Mouse (Mus musculus): ENCODE results near the gene Nim1k.
"Not testable (repeated sequence)": the region's sequence is repeated elsewhere in the genome, so short reads cannot be mapped to it uniquely, and the experiment has no call there.

Gene Nim1k

DNA sequence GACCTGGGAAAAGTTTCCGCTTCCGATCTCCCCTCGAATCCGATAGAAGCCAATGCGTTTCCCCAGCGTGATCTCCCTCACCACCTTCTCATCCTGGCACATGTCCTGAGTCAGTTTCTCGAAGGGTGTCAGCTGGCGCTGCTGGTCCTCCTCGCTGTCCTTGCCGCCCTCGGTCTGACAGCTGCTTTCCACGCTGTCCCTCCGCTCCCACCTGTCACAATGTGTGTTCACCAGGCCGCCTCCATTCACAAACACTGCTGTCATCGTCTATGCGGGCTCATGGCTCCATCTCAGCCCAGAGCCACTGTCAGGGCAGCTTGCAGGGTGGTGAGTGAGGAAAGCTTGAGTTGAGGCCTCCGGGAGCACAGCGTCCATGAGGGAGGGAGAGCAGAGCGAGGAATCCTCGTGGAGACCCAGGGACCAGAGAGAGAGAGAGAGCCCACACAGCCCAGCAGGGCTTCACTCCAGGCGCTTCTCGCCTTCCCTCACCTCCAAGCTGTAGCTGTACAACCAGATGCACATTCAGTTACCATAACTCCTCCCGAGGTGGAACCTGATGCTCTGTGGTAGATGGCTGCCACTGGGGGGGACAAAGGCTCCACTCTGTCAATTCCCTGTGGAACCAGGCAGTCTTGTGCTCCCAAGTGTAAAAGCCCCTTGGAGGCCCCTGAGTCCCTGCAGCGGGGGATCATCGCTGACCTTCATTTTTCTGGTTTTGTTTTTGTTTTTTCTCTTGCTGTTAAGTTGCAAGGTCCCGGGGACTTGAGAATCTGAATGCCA is 27.9 kb downstream of the Nim1k start:
- no peak for DNase-seq

- no peak for DNase-seq
These were observed 31.1 kb downstream of the Nim1k start for GRCm38 (mm10) chr13:119724541-119724940.

DNA sequence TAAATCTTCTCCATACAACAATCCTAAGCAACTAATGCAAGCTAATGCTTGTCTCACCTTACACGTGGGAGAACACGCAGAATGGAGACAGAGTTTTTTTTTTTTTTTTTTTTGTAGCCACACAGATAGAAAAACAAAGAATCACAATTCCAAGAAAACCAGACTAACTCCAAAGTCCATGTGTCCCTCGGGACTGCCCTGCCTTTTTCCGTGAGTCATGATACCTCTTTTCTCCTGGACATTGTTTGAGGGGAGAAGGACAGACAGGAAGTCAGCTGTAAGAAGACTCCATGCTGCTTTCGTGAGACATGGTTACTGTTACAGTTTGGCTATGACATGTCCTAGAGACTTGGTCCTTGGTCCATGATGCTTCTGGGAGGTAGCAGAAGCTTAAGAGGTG is 32.3 kb downstream of the Nim1k start:
- no peak for DNase-seq

- DNase-seq, result no peak
These were observed 33.2 kb downstream of the Nim1k start for GRCm38 (mm10) chr13:119722447-119722846.

DNA sequence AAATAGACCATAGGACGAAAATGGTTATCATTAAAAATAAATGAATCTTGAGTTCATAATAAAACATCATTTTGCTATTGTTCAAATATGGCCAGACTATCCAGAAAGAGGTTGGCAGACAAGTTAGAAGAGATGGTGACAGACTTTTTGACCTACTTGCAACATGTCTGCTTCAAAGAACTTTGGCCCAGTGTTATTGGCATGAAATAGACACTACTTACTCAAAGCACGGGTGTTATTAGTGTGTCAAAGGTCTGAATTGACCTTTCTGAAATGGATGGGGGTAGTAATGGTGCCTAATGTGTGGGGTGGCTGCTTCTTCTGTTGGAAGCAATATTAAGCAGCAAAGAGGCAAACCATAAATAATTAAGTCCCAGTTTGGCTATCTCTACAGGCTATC is 39.6 kb downstream of the Nim1k start:
- DNase-seq, result no peak

GRCm38 (mm10) chr13:119713821-119714220 is 41.9 kb downstream of the Nim1k start:
- no peak for DNase-seq

- no peak for DNase-seq
These were observed 42.4 kb downstream of the Nim1k start for GRCm38 (mm10) chr13:119713107-119713787.

- no peak for DNase-seq
These were observed 43.2 kb downstream of the Nim1k start for GRCm38 (mm10) chr13:119712463-119712862.

DNA sequence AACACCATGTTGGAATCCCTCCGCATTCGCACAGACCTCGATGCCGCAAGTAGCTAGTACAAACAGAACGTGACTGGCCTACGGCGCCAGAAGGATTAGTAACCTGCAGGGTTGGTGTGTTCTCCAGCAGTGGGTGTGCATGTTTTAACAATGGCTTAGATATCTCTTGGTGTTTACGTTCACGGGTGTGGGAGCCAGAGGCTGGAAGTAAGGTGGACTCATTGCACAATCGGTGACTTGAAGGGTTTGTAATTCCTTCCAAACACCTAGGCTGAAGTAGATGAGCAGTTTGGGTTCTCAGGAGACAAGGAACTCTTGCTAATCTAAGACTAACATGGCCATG is 45.4 kb downstream of the Nim1k start:
- no peak for DNase-seq

GRCm38 (mm10) chr13:119709388-119710267 is 46.1 kb downstream of the Nim1k start:
- peak; percentile 28 for DNase-seq

DNA sequence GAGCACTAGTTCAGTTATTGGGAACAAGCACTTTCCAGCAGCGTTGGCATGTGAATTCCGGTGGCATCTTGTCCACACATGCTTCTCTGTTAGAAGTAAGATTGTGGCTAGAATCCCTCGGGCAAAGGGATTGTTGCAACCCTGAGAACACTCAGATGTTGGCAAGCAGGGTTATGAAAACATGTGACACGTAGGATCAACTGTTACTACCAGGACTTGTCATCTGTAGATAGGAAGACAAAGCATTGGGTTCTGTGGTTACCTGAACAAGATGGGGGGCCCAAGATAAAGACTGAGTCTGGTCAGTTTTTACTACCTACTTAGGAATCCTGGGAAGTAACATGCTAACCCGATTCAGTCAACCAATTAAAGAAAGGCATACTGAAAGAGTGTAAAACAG is 46.7 kb downstream of the Nim1k start:
- DNase-seq, result no peak

DNA sequence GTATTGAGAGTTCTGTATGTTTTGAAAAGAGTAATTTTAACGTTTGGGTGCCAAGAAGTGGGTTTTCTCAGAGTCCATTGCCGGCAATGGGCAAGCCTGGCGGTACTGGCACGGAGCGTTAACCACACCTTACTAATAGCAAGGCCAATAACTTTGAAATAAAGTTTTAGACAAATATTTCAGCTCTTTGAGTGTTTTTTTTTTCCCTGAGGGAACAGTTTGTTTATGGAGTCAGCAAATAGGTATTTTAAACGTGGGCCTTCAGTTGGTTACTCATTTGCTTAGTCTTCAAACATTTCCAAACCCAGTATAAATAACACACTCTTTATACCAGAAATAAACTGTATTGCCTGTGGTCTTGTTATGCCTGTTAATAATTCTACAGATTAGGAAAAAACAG is 47.8 kb downstream of the Nim1k start:
- DNase-seq, result no peak

- DNase-seq, result peak; percentile 23
These were observed 48.7 kb downstream of the Nim1k start for GRCm38 (mm10) chr13:119706953-119707352.

DNA sequence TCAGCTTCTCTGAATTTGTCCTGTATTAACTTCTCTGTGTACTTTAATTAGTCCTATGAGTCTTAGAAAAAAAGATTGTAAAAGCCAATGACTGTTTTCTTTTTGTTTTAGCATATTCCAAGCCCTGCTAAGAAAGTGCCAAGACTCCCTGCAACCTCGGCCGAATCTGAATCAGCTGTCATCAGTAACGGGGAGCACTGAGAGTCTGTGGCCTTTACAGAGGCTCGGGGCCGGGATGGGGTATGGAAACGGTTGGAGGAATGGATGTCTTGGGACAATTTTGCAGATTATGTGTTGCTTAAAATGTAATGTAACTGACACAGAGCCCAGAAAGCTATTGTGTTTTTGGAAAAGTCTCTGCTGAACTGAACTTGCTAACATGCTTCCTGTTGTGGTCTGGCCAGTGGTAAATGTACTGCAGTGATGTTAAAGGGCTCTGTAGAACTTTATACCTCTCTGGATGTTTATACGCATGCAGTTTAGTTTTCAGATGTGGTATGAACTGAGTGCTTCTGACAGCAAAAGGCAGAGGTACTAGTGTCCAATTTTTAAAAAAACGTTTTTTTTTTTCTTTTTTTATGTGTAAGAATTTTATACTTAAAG is 49.3 kb downstream of the Nim1k start:
- not testable (repeated sequence) for DNase-seq

- DNase-seq, result no peak
These were observed 51.4 kb downstream of the Nim1k start for GRCm38 (mm10) chr13:119704280-119704679.

- DNase-seq, result peak; percentile 67
These were observed 57.2 kb downstream of the Nim1k start for GRCm38 (mm10) chr13:119698436-119698835.

GRCm38 (mm10) chr13:119696496-119696895 is 59.2 kb downstream of the Nim1k start:
- DNase-seq, result no peak

- DNase-seq, result no peak
These were observed 60.0 kb downstream of the Nim1k start for GRCm38 (mm10) chr13:119695676-119696075.

- not testable (repeated sequence) for DNase-seq
These were observed 63.7 kb downstream of the Nim1k start for GRCm38 (mm10) chr13:119691958-119692357.

DNA sequence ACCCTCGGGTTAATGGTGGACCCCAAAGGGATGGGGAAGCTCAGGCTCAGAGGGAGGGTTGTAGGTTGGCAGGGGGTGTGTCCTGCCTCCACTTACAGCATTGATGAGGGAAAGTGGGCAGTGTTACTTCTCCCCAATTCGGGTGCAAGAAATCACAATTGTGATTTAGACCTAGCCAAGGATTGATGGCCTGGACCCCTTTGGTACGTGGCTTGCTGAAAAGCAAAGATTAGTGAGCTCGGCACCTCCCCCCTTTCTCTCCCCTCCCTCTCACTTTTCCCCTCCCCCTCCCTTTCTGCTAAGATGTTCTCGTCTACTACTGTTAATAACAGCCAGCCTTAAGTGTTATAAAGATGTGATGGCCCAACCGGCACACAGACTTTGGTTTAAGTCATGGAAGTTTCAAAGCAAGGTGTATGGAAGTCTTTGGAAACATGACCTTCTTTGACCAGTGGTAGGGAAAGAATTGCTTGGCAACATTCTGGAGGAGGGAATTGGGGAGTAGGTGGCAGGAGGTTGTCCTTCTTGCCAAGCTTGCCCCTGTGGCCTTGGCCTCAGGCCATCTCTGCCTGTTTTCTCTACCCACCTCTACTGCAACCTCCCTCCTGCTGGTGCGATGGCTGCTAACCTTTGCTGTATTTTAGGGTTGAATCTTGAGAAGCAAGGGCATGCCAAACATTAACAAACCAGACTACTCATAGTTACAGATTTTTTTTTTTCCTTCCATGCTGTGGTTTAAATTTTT is 64.6 kb downstream of the Nim1k start:
- DNase-seq, result peak; percentile 85

DNA sequence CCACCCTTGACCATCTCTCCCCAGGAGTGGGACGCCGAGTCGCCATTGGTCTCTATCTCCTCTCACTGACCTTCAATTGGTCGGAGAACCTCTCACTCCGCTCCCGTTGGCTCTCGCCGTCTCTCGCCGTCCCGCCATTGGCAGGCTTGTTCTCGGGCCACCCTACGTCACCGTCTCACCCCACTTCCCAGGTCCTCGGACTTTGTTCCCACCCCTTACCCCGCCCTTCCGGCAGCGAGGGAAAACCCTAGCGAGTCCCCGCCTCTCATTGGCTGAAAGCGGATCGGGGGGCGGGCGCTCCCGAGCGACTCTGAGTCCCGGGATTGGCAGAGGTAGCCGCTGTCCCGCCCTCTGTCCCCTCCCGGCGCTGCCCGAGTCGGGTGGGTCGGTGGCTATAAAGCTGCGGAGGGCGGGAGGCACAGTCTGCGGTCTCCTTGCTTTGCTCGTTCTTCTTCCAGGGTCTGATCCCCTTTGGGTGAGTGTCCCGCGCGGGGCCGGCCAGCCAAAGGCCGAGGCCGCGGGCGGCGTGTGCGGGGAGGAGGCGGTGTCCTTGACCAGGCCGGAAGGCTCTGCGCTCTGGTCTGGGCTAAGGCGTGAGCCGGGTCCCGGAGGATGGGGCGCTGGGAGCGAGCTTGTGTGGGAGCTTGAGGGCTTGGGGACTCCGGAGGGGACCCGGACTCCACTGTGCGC is 65.5 kb downstream of the Nim1k start, which contains the start of gene Hmgcs1:
Gene Hmgcs1 (plus strand): TSS at position 341 of the 690 bp plus-strand sequence.
- DNase-seq, result peak; percentile 100

GRCm38 (mm10) chr13:119689709-119690038 is 66.0 kb downstream of the Nim1k start:
- DNase-seq, result no peak

Measured in kidney, adult 11 months (tissue).